Mouse (Mus musculus): ENCODE results near the gene Crb1.

GRCm38 (mm10) chr1:139263158-139263557 is 113.7 kb downstream of the Crb1 start:
- TF ChIP-seq POLR2A (IDR thresholded peaks at IDR 0.05; ENCODE audit: borderline replicate concordance, extremely low read depth, low read depth, low read length) = no peak
- no peak for TF ChIP-seq CTCF (IDR thresholded peaks at IDR 0.05; ENCODE audit: insufficient read depth, low read length)
